ENCODE assay signal across 14 mouse cellular contexts in genomic region chr9:66295577-66296120, GRCm38 (mm10). TPM values are rescaled to one million over a fixed set of nuclear protein-coding genes. Genes with fewer than 3 reads are reported as not detected.
DNase-seq lines count a peak whose midpoint lies in the region; ATAC-seq and TF ChIP-seq lines count a peak whose summit lies in the region.
"Had no signal": no experiment of that assay in that cellular context is flagged by ENCODE, and none has a peak within 500 bp of the region (broad histone marks: within the 10 kb centered on the region; RNA-seq: fewer than 3 reads in every experiment).

No protein-coding gene starts in this region.

- peaks cover 5% of the 10 kb centered on the region; the same call in 1 of the 2 replicates for H3K9me3 ChIP-seq in heart, embryonic 14.5 days (ENCODE audit: control insufficient read depth, low read length)
- no peaks in the 10 kb centered on the region for H3K9me3 ChIP-seq in liver, embryonic 12.5 days (replicated peaks)
- no peaks in the 10 kb centered on the region for H3K9me3 ChIP-seq in liver, postnatal 0 days (ENCODE audit: low read length)
- H3K9me3 ChIP-seq: embryonic facial prominence, embryonic 13.5 days; kidney, embryonic 15.5 days had no signal

- no peaks in the 10 kb centered on the region for H3K27me3 ChIP-seq in heart, embryonic 14.5 days (ENCODE audit: control insufficient read depth, insufficient read depth, low read length)
- no peaks in the 10 kb centered on the region for H3K27me3 ChIP-seq in liver, embryonic 12.5 days (replicated peaks)
- H3K27me3 ChIP-seq in liver, postnatal 0 days (ENCODE audit: insufficient read depth, low read length): no peaks in the 10 kb centered on the region
- H3K27me3 ChIP-seq: embryonic facial prominence, embryonic 13.5 days; kidney, embryonic 15.5 days had no signal

- peak overlapping the region; percentile 64 to 67 for H3K27ac ChIP-seq in heart, embryonic 14.5 days (replicated peaks in 1 of 2; ENCODE audit: control insufficient read depth in 1 of 2, insufficient read depth in 1 of 2, low read depth in 2 of 2, low read length in 2 of 2)
- peak overlapping the region; percentile 62; the same call in 1 of the 2 replicates for H3K27ac ChIP-seq in liver, embryonic 12.5 days
- H3K27ac ChIP-seq in liver, postnatal 0 days (ENCODE audit: low read depth): no peak overlapping the region
- H3K27ac ChIP-seq: embryonic facial prominence, embryonic 13.5 days; kidney, embryonic 15.5 days; layer of hippocampus, adult 2 months had no signal

- no peak overlapping the region for H3K4me3 ChIP-seq in heart, embryonic 14.5 days (ENCODE audit: control insufficient read depth in 1 of 2, insufficient read depth in 1 of 2, low read depth in 1 of 2, low read length in 2 of 2)
- no peak overlapping the region for H3K4me3 ChIP-seq in liver, embryonic 12.5 days
- no peak overlapping the region for H3K4me3 ChIP-seq in liver, postnatal 0 days (ENCODE audit: low read depth, low read length)
- H3K4me3 ChIP-seq: embryonic facial prominence, embryonic 13.5 days; kidney, embryonic 15.5 days; layer of hippocampus, adult 2 months had no signal

- no peak overlapping the region for H3K9ac ChIP-seq in heart, embryonic 14.5 days (ENCODE audit: low read length)
- no peak overlapping the region for H3K9ac ChIP-seq in liver, embryonic 12.5 days
- H3K9ac ChIP-seq in liver, postnatal 0 days (replicated peaks): no peak overlapping the region
- H3K9ac ChIP-seq: embryonic facial prominence, embryonic 13.5 days; kidney, embryonic 15.5 days; lung, embryonic 14.5 days had no signal

- H3K36me3 ChIP-seq in heart, embryonic 14.5 days (ENCODE audit: control insufficient read depth, insufficient read depth, low read length): no peaks in the 10 kb centered on the region
- no peaks in the 10 kb centered on the region for H3K36me3 ChIP-seq in liver, embryonic 12.5 days
- no peaks in the 10 kb centered on the region for H3K36me3 ChIP-seq in liver, postnatal 0 days (replicated peaks; ENCODE audit: insufficient read depth, low read length)
- H3K36me3 ChIP-seq: embryonic facial prominence, embryonic 13.5 days; kidney, embryonic 15.5 days had no signal

- no peak for ATAC-seq in heart, embryonic 14.5 days (ENCODE audit: insufficient number of reproducible peaks, insufficient read depth, low FRiP score, low read depth)
- no peak for ATAC-seq in liver, embryonic 12.5 days
- ATAC-seq in liver, postnatal 0 days: no peak

- no peak for TF ChIP-seq CTCF in liver, postnatal 0 days (IDR thresholded peaks at IDR 0.05; ENCODE audit: low read depth)

- WGBS in heart, embryonic 14.5 days: 66% methylated on average over 6 of the region's 6 CpGs
- 73% methylated on average over 6 of the region's 6 CpGs for WGBS in liver, embryonic 12.5 days (ENCODE audit: insufficient replicate concordance)
- 77% methylated on average over 6 of the region's 6 CpGs for WGBS in liver, postnatal 0 days (ENCODE audit: insufficient replicate concordance)

- TF ChIP-seq EP300 in liver, postnatal 0 days (IDR thresholded peaks at IDR 0.05; ENCODE audit: low read depth): no peak

- H3K4me2 ChIP-seq in heart, embryonic 14.5 days (ENCODE audit: low read length): no peak overlapping the region
- peak overlapping the region; percentile 26; the same call in 1 of the 2 replicates for H3K4me2 ChIP-seq in liver, embryonic 12.5 days
- H3K4me2 ChIP-seq in liver, postnatal 0 days (ENCODE audit: low read depth, low read length): no peak overlapping the region
- H3K4me2 ChIP-seq: embryonic facial prominence, embryonic 13.5 days; kidney, embryonic 15.5 days; lung, embryonic 14.5 days had no signal

- H3K4me1 ChIP-seq in heart, embryonic 14.5 days (ENCODE audit: control insufficient read depth in 2 of 2, insufficient read depth in 2 of 2, low read length in 2 of 2): peaks cover 15 to 27% of the 10 kb centered on the region in 2 experiments
- peaks cover 23% of the 10 kb centered on the region for H3K4me1 ChIP-seq in liver, embryonic 12.5 days
- H3K4me1 ChIP-seq in liver, postnatal 0 days (ENCODE audit: insufficient read depth): peaks cover 7% of the 10 kb centered on the region
- H3K4me1 ChIP-seq: embryonic facial prominence, embryonic 13.5 days had no signal

- DNase-seq in heart, adult 9 months (ENCODE audit: low spot score in 2 of 2): no peak
- no peak for DNase-seq in liver, postnatal 0 days
- peak; percentile 56 for DNase-seq in MN1 (ENCODE audit: low spot score)
- DNase-seq in embryo, embryonic 10.5 days (ENCODE audit: low spot score): peak; percentile 34
- no peak for DNase-seq in T-cell, adult 2 months (ENCODE audit: low spot score)
- no peak for DNase-seq in thymus, postnatal 25 days
- DNase-seq: adrenal gland, postnatal 25 days; cerebellum, adult 9-11 months had no signal

RNA-seq across cellular contexts. Expression of gene Herc1, which starts 54.6 kb away (rescaled TPM):
- 22.7 and 23.1 TPM in 2 replicates for polyA plus RNA-seq in heart, embryonic 14.5 days (2014; fragmentation: Nextera tagmentation; extraction: Ambion mirVana)
- polyA plus RNA-seq in liver, embryonic 12.5 days (2016; fragmentation: Nextera tagmentation; extraction: Ambion mirVana): 35.8 and 37.9 TPM in 2 replicates
- 11.9 and 13.9 TPM in 2 replicates for polyA plus RNA-seq in liver, postnatal 0 days (2015; fragmentation: Nextera tagmentation; extraction: Ambion mirVana)

Comparison
In these comparisons a context has a peak if more than half of its experiments do, and no peak if none do; other contexts are left out.
1. DNase-seq: peak in MN1 (single experiment) and embryo, embryonic 10.5 days (single experiment); none in heart, adult 9 months (0 of 2), liver, postnatal 0 days (single experiment), T-cell, adult 2 months (single experiment) and thymus, postnatal 25 days (single experiment).